Mouse (Mus musculus) liver, postnatal 0 days (tissue): ENCODE results near the gene Il21. TPM values are rescaled to one million over a fixed set of nuclear protein-coding genes. Genes with fewer than 3 reads are reported as not detected.

Experiments used
- ATAC-seq: fragments of 200-750 bp; cut with Nextera tagmentation; 2 replicates; pipeline ENCODE4 v1.8.0; 2017; ENCODE audit warnings: mild to moderate bottlenecking, moderate library complexity
- DNase-seq: peaks from one replicate; pipeline ENCODE4 v3.0.0-alpha.2; 2016
- H3K27ac ChIP-seq: fragments of 300-500 bp; sonication (generic); 2 replicates; pipeline ENCODE4 v1.5.1; 2014; ENCODE audit warnings: antibody characterized with exemption, moderate library complexity, mild to moderate bottlenecking, low read depth
- H3K27me3 ChIP-seq: fragments of 300-500 bp; sonication (generic); 2 replicates; pipeline ENCODE4 v1.6.1; 2014; ENCODE audit warnings: low read length, control low read depth, mixed read lengths; ENCODE audit not compliant: insufficient read depth
- H3K36me3 ChIP-seq: fragments of 300-500 bp; sonication (generic); replicated peaks from 2 replicates; pipeline ENCODE4 v1.6.1; 2014; ENCODE audit warnings: mild to moderate bottlenecking, control low read depth, low read length, moderate library complexity, mixed read lengths; ENCODE audit not compliant: insufficient read depth
- H3K4me1 ChIP-seq: fragments of 300-500 bp; sonication (generic); 2 replicates; pipeline ENCODE4 v1.6.1; 2014; ENCODE audit warnings: antibody characterized with exemption, mild to moderate bottlenecking, control low read depth; ENCODE audit not compliant: insufficient read depth
- H3K4me2 ChIP-seq: fragments of 300-500 bp; sonication (generic); 2 replicates; pipeline ENCODE4 v1.6.1; 2014; ENCODE audit warnings: low read depth, mild to moderate bottlenecking, low read length, moderate library complexity, mixed read lengths
- H3K4me3 ChIP-seq: fragments of 300-500 bp; sonication (generic); 2 replicates; pipeline ENCODE4 v1.5.1; 2014; ENCODE audit warnings: low read depth, low read length
- H3K9ac ChIP-seq: fragments of 300-500 bp; sonication (generic); replicated peaks from 2 replicates; pipeline ENCODE4 v1.6.1; 2014; ENCODE audit warnings: mild to moderate bottlenecking, moderate library complexity
- H3K9me3 ChIP-seq: fragments of 300-500 bp; sonication (generic); 2 replicates; pipeline ENCODE4 v1.6.1; 2016; ENCODE audit warnings: mild to moderate bottlenecking, control low read depth, low read length, mixed read lengths
- CTCF ChIP-seq: sonication (generic); IDR thresholded peaks from 2 replicates; pipeline ENCODE4 v1.5.1; 2016; ENCODE audit warnings: antibody characterized with exemption, low read depth
- EP300 ChIP-seq: IDR thresholded peaks from 2 replicates; pipeline ENCODE4 v1.6.1; 2016; ENCODE audit warnings: antibody characterized with exemption, low read depth, mild to moderate bottlenecking
- WGBS: fragments of 180-500 bp; shearing (Covaris S2); extraction: QIAGEN DNeasy Blood & Tissue Kit; methylation state at CpG from one replicate; pipeline ENCODE4 v1.1.7; 2014; ENCODE audit not compliant: insufficient replicate concordance; 5-methylcytosine and 5-hydroxymethylcytosine counted together
- polyA plus RNA-seq: library from polyadenylated mRNA; unstranded; fragments of >200 nt; fragmentation: Nextera tagmentation; extraction: Ambion mirVana; gene quantifications from 2 replicates; pipeline ENCODE4 v1.2.1, GENCODE M21; 2015

The Il21 gene
- polyA plus RNA-seq, 1 experiment from 2014 or later = not detected

GRCm38 (mm10) chr3:37268338-37268737 is 35.9 kb upstream of the Il21 start:
- Histone ChIP-seq H3K4me2 (no peak overlapping the region), H3K9me3 (no peaks in the 10 kb centered on the region), H3K4me3 (no peak overlapping the region), H3K9ac (no peak overlapping the region), H3K36me3 (no peaks in the 10 kb centered on the region), H3K27me3 (no peaks in the 10 kb centered on the region), H3K4me1 (no peaks in the 10 kb centered on the region), H3K27ac (no peak overlapping the region)
- no peak for TF ChIP-seq CTCF
- TF ChIP-seq EP300 = no peak
- no peak for DNase-seq
- 82% methylated on average over 11 of the region's 11 CpGs for WGBS
- ATAC-seq = no peak

DNA sequence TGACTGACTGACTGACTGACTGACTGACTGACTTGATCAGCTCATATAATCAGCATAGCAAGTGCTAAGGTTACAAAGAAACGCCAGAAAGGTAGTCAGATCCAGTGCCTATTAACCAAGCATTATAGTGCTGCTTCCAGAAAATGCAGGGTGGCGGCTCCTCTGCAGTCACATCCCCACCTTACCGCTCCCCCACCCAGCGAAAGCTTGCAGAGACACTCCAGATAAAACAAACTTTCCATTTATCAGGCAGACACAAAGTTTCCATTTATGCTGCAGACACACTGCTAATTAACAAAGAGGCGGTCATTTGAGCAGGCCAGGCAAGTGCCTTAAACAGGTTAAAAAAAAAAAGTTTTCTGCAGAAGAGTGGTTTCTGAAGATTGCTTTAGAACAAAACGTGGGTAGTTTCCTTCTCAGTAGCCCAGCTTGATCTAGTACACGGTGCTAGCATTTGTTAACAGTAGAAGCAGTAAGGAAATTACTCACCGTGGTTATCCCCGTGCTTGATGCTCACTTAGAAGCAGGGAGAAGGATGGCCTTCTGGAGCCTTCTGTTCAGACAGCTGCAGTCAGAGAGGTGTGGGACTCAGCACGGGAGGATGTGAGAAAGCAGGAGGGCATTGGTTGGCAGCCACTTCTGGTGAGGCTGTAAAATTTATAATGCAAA is 27.0 kb upstream of the Il21 start:
- Histone ChIP-seq H3K27ac (no peak overlapping the region), H3K27me3 (no peaks in the 10 kb centered on the region), H3K9me3 (no peaks in the 10 kb centered on the region), H3K4me2 (no peak overlapping the region), H3K4me3 (no peak overlapping the region), H3K36me3 (no peaks in the 10 kb centered on the region), H3K9ac (no peak overlapping the region), H3K4me1 (no peaks in the 10 kb centered on the region)
- 38% methylated on average over 10 of the region's 10 CpGs for WGBS
- TF ChIP-seq EP300 (no peak), CTCF (no peak)
- ATAC-seq (no peak), DNase-seq (no peak)

DNA sequence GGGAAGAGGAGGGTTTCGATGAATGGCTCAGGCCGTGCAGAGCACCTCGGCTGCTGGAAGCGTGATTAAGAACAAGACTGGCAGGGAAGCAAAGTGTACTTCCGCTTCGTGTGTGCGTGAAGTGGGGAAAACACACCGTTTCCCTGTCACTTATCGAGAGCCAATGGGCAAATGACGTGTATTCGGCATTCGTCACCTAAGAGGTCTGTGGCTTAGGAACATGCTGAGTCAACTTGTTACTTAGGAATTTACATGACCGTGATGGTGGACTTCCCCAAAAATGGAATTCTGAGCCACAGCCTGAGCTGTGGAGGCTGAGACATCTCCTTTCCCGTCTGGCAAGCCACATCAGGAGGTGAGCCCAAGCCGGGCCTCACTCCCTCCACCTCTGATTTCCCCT is 25.3 kb upstream of the Il21 start:
- DNase-seq (no peak), ATAC-seq (no peak)
- no peak overlapping the region for H3K4me2 ChIP-seq
- H3K9ac ChIP-seq = no peak overlapping the region
- no peak overlapping the region for H3K4me3 ChIP-seq
- no peaks in the 10 kb centered on the region for H3K27me3 ChIP-seq
- 84% methylated on average over 15 of the region's 15 CpGs for WGBS
- H3K36me3 ChIP-seq = no peaks in the 10 kb centered on the region
- H3K4me1 ChIP-seq = no peaks in the 10 kb centered on the region
- TF ChIP-seq EP300 (no peak), CTCF (no peak)
- no peak overlapping the region for H3K27ac ChIP-seq
- no peaks in the 10 kb centered on the region for H3K9me3 ChIP-seq

DNA sequence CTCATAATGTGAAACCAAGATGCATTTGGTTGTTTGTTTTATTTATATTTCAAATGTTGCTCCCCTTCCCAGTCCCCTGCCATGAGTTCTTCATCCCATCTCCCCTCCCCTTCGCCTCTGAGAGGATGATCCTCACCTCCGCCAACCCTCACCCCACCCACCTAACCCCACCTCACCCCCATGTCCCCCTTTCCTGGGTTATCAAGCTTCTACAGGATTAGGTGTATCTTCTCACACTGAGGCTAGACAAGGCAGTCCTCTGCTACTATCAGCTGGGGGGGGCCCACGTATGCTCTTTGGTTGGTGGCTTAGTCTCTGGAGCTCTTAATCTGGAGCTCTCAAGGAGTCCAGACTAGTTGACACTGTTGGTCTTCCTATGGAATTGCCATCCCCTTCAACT is 18.5 kb upstream of the Il21 start:
- Histone ChIP-seq H3K36me3 (no peaks in the 10 kb centered on the region), H3K27ac (no peak overlapping the region), H3K4me2 (no peak overlapping the region), H3K9me3 (no peaks in the 10 kb centered on the region), H3K9ac (no peak overlapping the region), H3K4me3 (no peak overlapping the region), H3K4me1 (no peaks in the 10 kb centered on the region), H3K27me3 (no peaks in the 10 kb centered on the region)
- ATAC-seq = no peak
- DNase-seq = no peak
- 77% methylated on average over 3 of the region's 3 CpGs for WGBS
- TF ChIP-seq CTCF (no peak), EP300 (no peak)

- H3K9me3 ChIP-seq = no peaks in the 10 kb centered on the region
- TF ChIP-seq EP300 = no peak
- no peak for TF ChIP-seq CTCF
- no peaks in the 10 kb centered on the region for H3K4me1 ChIP-seq
- H3K9ac ChIP-seq = no peak overlapping the region
- H3K4me3 ChIP-seq = no peak overlapping the region
- H3K27ac ChIP-seq = no peak overlapping the region
- ATAC-seq = no peak
- 77% methylated on average over 4 of the region's 4 CpGs for WGBS
- H3K4me2 ChIP-seq = no peak overlapping the region
- H3K27me3 ChIP-seq = no peaks in the 10 kb centered on the region
- no peaks in the 10 kb centered on the region for H3K36me3 ChIP-seq
- DNase-seq = no peak
Observed at GRCm38 (mm10) chr3:37235025-37235424, 2.6 kb upstream of the Il21 start.

DNA sequence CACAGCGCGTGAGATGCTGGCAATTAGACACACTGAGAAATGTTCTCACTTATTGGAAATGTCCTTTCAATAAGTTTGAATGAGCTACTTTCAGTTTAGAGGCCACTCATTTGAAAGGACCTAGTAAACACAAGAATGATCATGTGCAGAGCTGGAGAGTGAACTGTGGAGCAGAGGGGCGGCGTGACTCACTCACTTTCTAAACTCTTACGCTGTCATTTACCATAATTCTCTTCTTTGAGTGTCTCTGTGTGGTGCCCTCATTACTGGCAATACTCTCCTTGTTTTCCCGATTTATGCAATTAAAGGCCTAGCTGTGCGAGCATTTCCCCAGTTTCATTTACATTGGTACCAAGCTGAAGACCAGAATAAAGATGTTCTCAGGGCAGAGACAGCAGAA is 1.3 kb downstream of the Il21 start:
- no peak for DNase-seq
- Histone ChIP-seq H3K4me1 (no peaks in the 10 kb centered on the region), H3K9ac (no peak overlapping the region), H3K27me3 (no peaks in the 10 kb centered on the region), H3K36me3 (no peaks in the 10 kb centered on the region), H3K27ac (no peak overlapping the region), H3K4me2 (no peak overlapping the region), H3K9me3 (no peaks in the 10 kb centered on the region), H3K4me3 (no peak overlapping the region)
- 86% methylated on average over 7 of the region's 7 CpGs for WGBS
- ATAC-seq = no peak
- TF ChIP-seq EP300 (no peak), CTCF (no peak)
